Mouse (Mus musculus): ENCODE results near the gene Cops7b.

Gene Cops7b

DNA sequence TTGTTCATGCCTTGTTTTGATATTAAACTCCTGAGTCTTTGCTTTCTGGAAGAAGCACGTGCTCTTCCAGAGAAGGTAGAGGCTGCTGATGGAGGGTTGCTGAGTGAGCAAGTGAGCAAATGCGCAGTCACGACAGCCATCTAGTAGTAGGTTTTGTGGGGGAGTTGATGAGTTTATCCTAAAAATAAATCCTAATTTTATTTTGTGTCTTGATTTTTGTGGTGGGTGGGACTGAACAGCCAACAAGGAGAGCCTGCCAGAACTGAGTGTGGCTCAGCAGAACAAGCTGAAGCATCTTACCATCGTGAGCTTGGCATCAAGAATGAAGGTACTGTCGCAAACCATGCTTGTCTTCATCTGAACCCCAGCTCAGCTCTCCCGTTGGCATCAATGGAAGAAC, 13.8 kb downstream of the Cops7b start:
- DNase-seq (ENCODE audit: low read depth, low spot score), result peak; percentile 81

DNA sequence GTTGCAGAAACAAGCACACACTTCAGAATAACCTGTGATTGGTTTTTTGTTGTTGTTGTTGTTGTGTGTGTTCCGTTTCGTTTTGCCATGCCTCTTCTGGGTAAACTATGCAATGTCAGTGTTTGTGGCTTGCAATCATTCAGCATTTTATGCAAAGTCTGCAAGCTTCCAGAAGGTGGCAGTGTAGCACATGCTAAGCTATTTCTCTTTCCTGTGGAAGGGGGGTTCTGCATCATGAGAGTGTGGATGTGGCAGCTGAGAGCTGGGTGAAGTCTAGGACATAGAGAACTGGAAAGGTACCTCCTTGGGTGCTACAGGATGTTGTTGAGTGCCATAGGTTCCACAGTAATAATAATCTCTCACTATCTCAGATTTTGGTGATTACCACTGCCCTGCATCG, 15.8 kb downstream of the Cops7b start:
- no peak for DNase-seq (ENCODE audit: low read depth, low spot score)

DNA sequence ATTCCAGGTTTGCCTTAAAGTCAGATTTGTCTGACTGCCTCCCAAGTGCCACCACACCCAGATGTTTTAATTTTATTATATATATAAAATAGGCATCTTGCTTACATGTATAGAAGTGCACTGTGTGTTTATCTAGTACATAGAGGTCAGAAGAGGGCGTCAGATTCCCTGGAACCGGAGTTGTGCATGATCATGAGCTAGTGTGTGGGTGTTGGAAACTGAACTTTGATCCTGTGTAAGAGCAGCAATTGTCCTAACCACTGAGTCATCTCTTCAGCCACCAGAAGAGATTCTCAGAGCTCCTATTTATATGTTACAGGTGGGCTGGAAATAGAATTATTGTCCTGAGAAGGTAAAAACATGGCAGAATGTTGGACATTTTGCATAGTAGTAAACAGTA, 17.4 kb downstream of the Cops7b start:
- DNase-seq (ENCODE audit: low read depth, low spot score), result no peak

DNA sequence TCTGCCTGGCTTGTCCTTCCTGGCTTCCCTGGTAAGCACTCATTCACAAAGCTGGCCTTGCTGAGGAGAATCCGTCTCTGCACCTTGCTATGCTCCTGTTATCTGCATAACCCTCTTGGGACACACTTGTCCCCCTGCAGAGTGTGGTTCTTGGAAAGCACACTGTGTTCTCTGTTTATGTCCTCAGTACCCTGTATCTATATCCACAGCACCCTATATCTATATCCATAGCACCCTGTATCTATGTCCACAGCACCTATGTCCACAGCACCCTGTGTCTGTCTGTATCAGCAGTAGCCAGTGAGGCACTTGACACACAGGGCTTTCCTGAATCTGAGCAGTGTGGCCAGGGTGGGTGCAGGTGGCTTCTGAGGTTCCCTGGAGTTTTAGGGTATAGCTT, 28.2 kb downstream of the Cops7b start:
- no peak for DNase-seq (ENCODE audit: low read depth, low spot score)

DNA sequence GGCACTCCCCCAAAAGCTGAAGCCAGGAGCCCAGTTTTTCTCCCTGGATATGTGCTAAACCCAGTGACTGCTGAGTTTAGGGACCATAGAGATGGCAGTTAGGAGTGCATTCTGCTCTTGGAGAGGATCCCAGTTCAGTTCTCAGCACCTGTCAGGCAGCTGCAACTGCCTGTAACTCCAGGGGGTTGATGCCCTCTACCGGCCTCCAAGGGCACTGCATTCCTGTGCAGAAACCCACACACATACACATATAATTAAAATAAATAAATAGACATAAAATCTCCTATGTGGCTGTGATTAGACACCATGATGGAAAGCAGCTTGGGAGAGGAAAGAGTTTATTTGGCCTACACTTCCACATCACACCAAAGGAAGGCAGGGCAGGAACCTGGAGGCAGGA, 29.4 kb downstream of the Cops7b start:
- no peak for DNase-seq (ENCODE audit: low read depth, low spot score)

DNA sequence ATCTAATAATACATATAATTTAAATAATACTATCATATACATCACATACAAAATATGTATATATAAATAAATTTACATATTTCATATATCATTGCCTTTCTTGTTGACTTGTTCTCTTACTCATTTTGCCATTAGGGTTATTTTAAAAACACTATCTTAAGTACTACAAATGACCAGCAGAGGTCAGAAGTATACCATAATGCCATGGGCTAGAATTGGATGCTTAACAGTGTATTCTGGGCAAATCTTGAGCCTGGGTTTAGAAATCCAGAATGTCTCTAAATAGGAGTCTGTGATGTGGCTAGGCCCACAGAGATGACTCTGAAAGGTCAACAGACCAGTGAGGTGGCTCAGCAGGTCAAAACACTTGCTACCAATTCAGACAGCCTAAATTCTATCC, 31.6 kb downstream of the Cops7b start:
- DNase-seq (ENCODE audit: low read depth, low spot score), result no peak

DNA sequence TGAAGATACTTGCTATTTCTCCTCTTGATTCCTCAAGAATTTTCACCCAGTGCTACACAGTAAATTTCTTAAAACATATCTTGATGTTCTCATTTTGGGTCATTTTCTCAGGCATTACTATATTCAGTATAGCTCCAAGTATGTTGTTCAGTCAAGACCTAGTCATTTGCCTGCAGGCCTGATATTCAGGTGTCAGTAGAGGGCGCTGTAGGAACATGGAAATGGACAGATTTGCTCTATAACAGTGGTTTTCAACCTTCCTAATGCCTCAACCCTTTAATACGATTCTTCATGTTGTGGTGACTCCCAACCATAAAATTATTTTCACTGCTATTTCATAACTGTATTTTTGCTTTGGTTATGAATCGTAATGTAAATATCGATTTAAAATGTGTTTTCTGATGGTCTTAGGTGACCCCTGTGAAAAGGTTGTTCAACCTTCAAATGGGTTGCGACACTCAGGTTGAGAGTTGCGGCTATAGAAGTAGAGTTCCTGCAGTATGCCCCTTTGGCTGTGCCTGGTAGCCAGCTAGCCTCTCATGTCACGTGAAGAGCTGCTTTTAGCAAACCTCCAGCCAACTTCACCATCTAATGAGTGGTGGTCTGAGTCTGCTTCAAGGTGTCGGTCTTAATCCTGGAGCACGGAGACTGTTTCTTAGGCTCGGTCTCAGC, 35.9 kb downstream of the Cops7b start:
- peak; percentile 57 for DNase-seq (ENCODE audit: low read depth, low spot score)

DNA sequence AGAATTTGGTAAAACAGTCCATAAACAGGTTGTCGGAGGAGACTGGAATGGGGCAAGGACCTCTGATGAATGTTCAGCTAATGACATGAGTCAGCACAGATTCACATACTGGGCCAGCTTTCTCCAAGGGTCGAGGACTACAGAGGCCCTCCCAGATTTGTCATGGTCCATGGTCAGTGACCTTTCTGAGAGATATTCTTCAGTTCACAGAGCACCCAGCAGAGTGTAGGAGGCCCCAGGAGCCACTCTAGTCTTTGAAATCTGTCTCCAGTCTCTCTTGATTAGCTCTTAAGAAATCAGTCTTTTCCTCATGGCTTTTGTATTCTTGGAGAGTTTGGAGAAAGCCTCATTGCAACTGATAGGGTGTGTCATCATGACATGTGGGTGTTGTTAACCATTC, 39.6 kb downstream of the Cops7b start:
- no peak for DNase-seq (ENCODE audit: low read depth, low spot score)

DNA sequence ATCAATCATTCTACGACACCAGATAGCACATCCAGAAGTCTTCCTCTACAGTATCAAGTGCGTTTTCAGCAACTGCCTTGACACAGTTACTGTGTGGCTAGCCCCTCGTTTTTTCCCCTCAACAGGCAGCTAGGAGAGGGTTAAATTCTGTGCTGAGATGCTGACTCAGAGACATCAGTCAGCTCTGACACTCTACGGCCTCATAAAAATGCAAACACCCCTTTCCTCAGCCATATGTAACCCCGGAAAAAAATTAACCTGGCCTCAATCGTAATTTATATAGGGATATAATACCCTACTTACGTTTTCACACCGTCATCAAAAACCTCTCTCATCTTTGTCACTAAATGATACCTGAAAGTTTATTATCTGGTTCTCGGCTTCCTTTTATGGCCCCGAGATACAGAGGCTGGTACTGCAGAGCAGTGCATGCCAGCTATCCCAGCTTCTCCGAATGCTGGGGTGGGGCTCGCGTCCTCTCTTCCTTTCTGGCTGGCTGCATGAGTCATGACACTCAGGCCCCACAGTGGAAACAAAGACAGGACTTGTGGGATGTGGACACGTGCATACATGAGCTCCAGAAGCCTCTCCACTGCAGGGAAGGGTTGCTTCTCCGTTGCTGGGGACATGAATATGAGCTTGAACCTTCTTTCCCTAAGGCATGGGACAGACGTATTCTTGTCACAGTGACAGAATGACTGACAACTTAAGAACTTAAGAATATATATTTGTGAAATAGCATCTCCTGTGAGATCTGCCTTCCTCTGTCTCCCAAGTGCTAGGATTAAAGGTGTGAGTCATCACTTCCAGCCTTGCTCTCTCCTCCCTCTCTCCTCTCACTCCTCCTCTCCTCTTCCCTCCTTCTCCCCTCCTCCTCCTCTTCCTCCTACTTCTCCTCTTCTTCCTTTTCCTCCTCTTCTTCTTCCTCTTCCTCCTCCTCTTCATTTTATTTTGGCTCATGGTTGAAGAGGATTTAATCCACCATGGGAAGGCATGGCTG, 40.6 kb downstream of the Cops7b start:
- peak; percentile 26 for DNase-seq (ENCODE audit: low read depth, low spot score)

DNA sequence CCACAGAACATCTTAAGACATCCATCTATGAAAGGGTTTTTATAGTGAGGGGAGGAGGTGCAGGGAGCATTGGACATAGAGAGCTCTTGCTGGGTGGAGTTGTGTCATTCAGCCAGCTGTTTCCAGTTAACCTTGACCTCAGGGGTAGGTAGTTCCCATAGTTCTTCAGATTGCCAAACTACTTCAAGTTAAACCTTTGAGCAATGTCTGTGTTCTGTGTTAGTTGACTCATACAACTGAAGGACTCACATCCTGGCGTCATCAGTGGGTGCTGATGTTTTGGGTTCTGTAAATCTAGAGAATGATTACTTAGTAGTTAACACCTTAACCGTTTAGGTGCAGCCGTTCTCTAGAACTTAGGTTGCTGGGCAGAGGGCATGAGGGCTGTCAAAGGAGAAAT, 45.6 kb downstream of the Cops7b start:
- no peak for DNase-seq (ENCODE audit: low read depth, low spot score)

DNA sequence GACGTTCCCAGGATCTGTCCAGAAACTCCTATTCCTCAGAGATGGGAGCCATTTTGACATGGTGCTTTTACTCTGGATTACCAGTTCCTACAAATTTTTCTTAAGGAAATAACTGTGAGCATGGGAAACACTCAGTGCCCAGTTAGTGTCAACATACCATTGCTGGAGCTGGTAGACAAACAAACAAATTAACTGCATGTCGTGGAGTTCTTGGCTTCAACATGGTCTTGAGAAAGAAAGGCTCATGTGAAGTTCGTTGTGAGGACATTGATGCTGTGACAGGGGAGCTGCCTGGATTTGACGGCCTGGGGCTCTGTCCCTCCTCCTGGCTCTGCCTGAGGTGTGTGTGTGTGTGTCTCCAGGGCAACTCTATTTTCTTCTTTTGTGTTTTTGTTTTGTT, 47.2 kb downstream of the Cops7b start:
- DNase-seq (ENCODE audit: low read depth, low spot score), result no peak

DNA sequence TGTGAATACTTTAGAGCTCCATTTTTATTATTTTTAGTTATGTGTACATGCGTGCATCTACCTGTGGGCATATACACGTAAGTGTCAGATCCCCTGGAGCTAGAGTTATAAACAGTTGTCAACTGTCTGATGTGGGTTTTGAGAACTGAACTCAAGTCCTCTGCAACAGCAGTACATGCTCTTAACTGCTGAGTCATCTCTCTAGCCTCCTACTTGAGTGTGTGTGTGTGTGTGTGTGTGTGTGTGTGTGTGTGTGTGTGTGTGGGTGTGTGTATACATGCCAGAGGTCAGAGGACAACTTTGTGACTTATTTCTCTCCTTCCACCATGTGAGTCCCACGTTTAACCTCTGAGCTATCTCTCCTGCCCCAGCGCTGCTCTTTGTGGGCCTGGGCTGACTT, 47.8 kb downstream of the Cops7b start:
- DNase-seq (ENCODE audit: low read depth, low spot score), result no peak

DNA sequence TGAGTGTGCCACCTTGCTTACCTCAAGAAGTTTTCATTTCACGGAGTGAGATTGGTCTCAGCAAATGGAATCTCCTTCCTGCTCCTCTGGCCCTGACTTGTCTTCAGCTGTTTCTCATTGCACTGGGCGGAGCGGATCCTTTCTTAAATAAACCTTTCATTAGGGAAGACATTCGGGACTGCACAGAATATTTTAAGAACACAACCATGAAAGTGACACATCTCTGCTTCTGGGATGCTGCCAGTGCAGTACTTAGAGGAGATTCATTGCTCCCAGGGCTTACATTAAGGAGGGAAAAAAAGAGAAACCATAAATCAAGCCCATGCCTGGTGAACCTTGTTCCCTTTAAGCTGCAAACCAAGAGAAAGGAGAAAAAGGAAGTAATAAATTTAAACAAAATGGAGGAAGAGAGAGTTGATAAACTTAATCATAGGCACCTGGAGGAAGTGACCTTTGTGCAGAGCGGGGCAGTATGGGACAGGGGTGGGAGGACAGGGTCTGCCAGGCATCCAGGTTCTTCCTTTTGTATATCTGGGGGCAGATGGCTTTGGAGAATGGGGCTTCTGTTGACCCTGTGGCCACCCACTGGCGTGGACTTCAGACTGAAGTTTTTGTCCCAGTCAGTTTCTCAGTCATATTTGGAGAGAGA, 50.2 kb downstream of the Cops7b start:
- DNase-seq (ENCODE audit: low read depth, low spot score), result no peak

DNA sequence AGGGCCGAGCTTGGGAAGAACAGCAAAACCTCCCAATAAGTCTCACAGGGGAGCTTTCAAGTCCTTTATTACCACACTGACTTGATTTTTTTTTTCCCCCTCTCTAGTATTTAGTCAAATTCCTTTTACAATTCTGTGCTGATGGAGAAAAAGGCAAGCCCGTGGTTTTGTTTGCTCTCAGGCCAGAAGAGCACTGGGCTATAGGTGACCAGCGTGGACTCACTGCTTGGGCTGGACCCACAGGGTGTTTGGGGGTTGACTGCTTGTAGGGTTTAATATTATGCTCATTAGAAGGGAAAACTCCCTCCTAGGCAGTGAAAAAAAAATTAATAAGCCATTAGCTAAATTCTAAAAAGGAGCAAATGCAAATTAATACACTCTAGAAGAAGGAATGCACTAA, 50.7 kb downstream of the Cops7b start:
- DNase-seq (ENCODE audit: low read depth, low spot score), result no peak

DNA sequence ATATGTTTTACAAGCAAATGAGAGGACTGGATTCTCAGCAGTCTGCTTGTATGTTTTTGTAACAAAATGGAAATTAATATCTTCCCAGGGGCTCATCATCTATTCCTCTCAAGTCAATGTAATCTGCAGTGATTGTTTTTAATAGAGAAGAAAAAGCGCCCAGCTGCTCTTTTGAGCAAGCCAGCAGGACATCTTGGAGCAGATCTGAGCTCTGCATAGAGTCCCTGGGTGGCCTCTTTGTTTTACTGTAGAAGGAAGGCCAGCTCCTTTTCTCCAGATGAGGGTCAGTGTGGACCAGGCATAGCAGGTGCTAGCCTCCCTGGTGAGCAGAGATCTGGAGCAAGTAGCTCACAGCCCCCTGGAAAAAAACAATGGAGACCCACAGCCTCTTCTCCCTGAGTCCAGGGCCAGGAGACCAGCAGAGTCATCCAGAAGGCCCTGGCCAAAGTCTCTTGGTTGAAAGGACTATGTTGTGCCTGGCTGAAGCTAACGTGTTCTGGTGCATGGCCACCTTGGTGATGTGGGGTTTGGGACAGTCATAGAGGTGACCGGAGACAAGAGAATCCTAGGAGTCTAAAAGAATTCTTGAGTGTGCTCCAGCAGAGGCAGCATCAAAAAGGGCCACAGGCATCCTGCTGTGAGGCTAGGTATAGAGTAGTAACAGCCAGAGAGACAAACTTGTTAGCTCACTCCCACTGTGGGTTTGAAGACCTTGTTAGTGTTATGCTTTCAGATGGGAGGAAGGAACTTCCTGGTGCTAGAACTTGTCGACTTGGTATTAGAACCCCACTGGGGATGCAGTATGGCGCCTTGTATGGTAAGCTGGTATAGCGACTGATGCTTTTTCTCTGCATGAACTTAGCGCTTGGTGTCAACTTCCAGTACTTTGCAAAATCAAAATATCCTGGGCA, 51.4 kb downstream of the Cops7b start:
- no peak for DNase-seq (ENCODE audit: low read depth, low spot score)

DNA sequence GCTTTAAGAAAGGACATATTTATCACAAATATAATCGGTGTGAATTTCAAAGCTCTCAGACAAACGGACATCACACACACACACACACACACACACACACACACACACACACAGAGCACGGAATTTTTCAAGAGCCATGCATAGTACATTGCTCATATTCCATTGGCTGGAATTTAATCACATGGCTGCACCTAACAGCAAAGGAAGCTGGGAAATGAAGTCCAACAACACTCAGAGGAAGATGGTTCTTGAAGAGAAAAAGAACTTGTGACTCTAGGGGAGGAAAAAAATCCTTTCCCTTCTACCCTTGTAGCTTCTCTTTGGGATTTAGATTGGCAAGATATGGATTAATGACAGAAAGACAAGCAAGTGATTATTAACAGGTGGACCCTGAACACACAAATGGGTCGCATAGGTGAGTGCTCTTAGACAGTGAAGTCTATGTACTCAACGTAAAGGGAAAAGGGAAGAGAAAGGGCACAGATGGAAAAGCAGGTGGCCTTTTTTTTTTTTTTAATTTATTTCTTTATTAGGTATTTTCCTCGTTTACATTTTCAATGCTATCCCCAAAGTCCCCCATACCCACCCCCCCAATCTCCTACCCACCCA, 52.2 kb downstream of the Cops7b start:
- DNase-seq (ENCODE audit: low read depth, low spot score), result peak; percentile 45

DNA sequence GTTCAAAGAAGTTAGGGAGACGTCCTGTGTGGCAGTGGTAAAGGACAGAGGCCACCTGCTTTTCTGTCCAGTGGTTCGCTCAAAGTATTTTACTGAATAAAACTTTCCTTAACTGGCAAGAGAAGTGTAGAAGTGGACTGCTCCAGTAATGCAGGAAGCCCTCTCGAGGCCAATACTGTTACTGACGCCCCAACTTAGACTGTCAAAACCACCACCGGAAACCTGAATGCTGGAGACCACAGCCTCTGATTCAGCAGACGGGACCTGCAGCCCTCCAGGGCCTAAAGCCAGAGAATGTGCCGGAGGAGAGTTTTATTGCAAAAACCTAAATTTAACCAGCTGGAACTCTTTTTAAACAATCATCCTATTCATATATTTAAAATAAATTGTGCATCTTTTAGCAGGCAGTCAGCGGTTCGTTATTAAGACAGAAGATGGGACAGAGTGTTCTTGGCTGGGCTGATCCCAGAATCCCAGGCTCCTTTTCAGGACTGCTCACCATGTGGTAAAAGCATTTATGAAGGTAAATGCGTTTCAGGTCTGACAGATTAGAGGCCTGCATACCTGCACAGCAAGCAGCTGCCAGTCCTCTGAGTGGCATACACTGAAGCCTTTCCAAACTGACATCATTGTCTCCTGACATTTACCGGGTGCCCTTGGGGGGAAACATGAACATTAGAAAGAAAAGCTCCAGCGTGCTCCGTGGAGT, 60.6 kb downstream of the Cops7b start:
- DNase-seq (ENCODE audit: low read depth, low spot score), result no peak

DNA sequence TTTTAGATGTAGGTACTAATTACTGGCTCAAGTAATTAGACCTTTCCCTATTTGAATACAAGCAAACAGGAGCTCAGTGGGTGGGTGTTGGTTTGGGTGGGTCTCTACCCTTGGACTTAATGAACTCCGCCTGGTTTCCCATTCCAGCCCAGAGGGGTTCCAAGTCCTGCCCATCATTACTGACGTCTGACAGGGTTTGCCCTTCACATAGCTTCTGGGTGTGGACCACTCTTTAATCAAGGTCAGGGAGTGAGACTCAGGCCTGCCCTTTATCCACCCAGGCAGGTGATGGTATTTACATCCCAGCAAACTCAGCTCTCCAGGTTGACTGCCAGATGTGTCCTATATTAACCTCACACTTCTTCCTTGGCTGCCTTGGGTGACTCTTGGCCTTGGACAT, 64.8 kb downstream of the Cops7b start:
- DNase-seq (ENCODE audit: low read depth, low spot score), result no peak

DNA sequence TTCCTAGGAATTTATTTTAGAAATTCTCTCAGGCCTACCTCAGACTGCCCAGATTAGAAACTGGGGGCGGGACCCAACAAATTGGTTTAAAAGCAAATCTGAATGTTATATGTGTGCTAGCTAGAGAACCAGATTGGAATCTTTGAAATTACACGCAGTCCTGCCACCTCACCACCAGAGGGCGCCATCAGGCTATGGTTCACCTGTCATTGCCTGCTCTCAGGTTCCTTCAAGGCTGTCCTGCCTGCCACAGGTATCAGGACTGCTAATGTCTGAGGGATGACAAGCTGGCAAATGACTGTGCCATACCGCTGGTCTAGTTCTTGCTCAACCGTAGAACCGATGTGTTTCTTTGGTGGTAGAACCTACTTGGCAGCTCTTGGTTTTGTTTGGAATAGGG, 67.6 kb downstream of the Cops7b start:
- DNase-seq (ENCODE audit: low read depth, low spot score), result peak; percentile 31

DNA sequence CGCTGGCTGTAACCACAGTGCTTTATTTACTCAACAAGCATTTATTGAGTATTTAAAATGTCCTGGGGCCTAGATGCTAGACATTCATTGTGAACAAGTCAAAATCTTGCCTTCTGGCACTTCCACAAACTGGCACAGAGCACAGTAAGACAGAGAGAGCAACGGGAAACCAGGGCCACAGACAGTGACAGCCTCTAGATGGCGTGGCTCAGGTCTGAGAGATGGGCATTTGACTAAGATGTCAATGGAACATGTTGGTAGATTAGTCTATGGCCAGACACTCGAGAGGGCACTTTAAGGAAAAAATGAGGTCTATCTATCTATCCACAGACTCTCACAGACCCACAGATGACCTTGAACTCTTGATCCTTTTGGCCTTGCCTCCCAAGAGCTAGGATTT, 70.0 kb downstream of the Cops7b start:
- DNase-seq (ENCODE audit: low read depth, low spot score), result no peak
